Mouse (Mus musculus) liver, embryonic 14.5 days (tissue): ENCODE data around the gene Cpne5. TPM values are rescaled to one million over a fixed set of nuclear protein-coding genes. Genes with fewer than 3 reads are reported as not detected.

Experiments
- ATAC-seq: fragments of 200-750 bp; cut with Nextera tagmentation; 2 replicates; pipeline ENCODE4 v1.8.0; 2017; ENCODE audit warnings: moderate number of reproducible peaks, mild to moderate bottlenecking, moderate library complexity; ENCODE audit not compliant: insufficient read depth
- DNase-seq, 3 experiments: peaks; one replicate each; pipeline ENCODE4 v3.0.0-alpha.2; 2012 to 2013; ENCODE audit warnings: low read depth in 3 of 3, low spot score in 3 of 3
- H3K27ac ChIP-seq: fragments of 300-500 bp; sonication (generic); 2 replicates; pipeline ENCODE4 v1.5.1; 2014; ENCODE audit warnings: moderate library complexity, mild to moderate bottlenecking, control low read depth, inconsistent platforms
- H3K27me3 ChIP-seq: fragments of 300-500 bp; sonication (generic); 2 replicates; pipeline ENCODE4 v1.6.1; 2014; ENCODE audit warnings: mild to moderate bottlenecking, low read length, moderate library complexity; ENCODE audit not compliant: control insufficient read depth, insufficient read depth
- H3K36me3 ChIP-seq: fragments of 300-500 bp; sonication (generic); replicated peaks from 2 replicates; pipeline ENCODE4 v1.6.1; 2014; ENCODE audit warnings: low read depth; ENCODE audit not compliant: control insufficient read depth, insufficient read depth
- H3K4me1 ChIP-seq, 2 experiments: fragments of 200-500 bp in 1 of 2; fragments of 300-500 bp in 1 of 2; sonication (generic) in 1 of 2; replicated peaks; 2 replicates each; pipeline ENCODE4 v1.6.1; 2012 to 2014; ENCODE audit warnings: antibody characterized with exemption in 1 of 2, inconsistent platforms in 1 of 2, low read length in 1 of 2; ENCODE audit not compliant: control insufficient read depth in 2 of 2, insufficient read depth in 2 of 2
- H3K4me2 ChIP-seq: fragments of 300-500 bp; sonication (generic); 2 replicates; pipeline ENCODE4 v1.6.1; 2014; ENCODE audit warnings: low read depth, mild to moderate bottlenecking, control low read depth, moderate library complexity
- H3K4me3 ChIP-seq, 2 experiments: fragments of 200-500 bp in 1 of 2; fragments of 300-500 bp in 1 of 2; sonication (generic) in 1 of 2; 2 replicates each; pipeline ENCODE4 v1.5.1; 2012 to 2014; ENCODE audit warnings: low read depth in 2 of 2, low read length in 2 of 2, mild to moderate bottlenecking in 2 of 2, control low read depth in 1 of 2, inconsistent platforms in 1 of 2, moderate library complexity in 1 of 2; ENCODE audit not compliant: insufficient read depth in 1 of 2
- H3K9ac ChIP-seq: fragments of 300-500 bp; sonication (generic); replicated peaks from 2 replicates; pipeline ENCODE4 v1.6.1; 2014; ENCODE audit warnings: mild to moderate bottlenecking, control low read depth, moderate library complexity
- H3K9me3 ChIP-seq: fragments of 300-500 bp; sonication (generic); 2 replicates; pipeline ENCODE4 v1.6.1; 2016; ENCODE audit warnings: low read length, mixed read lengths; ENCODE audit not compliant: control insufficient read depth
- CTCF ChIP-seq: IDR thresholded peaks from 2 replicates; pipeline ENCODE4 v1.5.1; 2016; ENCODE audit warnings: antibody characterized with exemption, low read depth, control low read depth
- EP300 ChIP-seq: IDR thresholded peaks from 2 replicates; pipeline ENCODE4 v1.6.1; 2016; ENCODE audit warnings: antibody characterized with exemption, low read depth
- WGBS: fragments of 180-500 bp; shearing (Covaris S2); extraction: QIAGEN DNeasy Blood & Tissue Kit; methylation state at CpG from one replicate; pipeline ENCODE4 v1.1.7; 2014; ENCODE audit not compliant: insufficient replicate concordance; 5-methylcytosine and 5-hydroxymethylcytosine counted together
- polyA plus RNA-seq, 2 experiments: library from polyadenylated mRNA; depleted of rRNA in 1 of 2; stranded (reverse) in 1 of 2; unstranded in 1 of 2; fragments of >200 nt; fragmentation: Nextera tagmentation in 1 of 2; extraction: Ambion mirVana in 1 of 2; gene quantifications; 2 replicates each; pipeline versions ENCODE4 v1.2.1 to v1.2.3; 2012 to 2014

Gene Cpne5
- polyA plus RNA-seq, 2 experiments = 0.06 to 0.28 TPM

DNA sequence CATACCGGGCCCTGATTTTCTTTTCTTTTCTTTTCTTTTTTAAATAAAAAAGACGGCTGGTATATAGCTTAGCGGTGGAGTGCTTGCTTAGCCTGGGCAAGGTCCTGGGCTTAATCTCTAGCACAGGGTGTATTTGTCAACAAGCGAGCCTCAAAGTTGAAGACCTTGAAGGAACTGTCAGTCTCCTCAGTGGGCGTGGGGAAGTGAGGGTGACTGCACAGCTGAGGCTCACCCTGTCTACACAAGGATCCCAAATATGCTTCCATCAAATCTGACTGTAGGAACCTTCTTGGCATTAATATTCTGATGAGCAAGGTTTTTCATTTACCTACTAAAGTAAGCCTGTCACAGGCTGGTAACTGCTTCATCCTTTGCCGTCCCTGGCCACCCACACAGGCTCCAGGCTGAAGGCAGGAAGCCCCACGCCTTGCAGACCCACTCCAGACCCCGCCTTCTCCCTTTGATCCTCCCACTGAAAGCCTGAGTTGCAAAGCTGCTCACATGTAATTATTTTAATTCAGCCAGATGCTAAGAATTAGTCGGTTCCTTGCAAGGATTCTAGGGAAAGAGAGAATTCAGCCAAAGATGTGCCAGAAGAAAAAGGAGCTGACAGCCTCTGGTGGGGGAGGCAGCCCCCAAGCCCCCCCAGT lies 38.7 kb downstream of the Cpne5 start:
- 25% methylated on average over 9 of the region's 9 CpGs for WGBS
- no peak overlapping the region for H3K4me3 ChIP-seq
- TF ChIP-seq CTCF (no peak), EP300 (no peak)
- H3K9ac ChIP-seq = no peak overlapping the region
- H3K9me3 ChIP-seq = no peaks in the 10 kb centered on the region
- H3K27me3 ChIP-seq = no peaks in the 10 kb centered on the region
- no peak overlapping the region for H3K4me2 ChIP-seq
- no peak overlapping the region for H3K27ac ChIP-seq
- ATAC-seq = no peak
- no peaks in the 10 kb centered on the region for H3K4me1 ChIP-seq
- no peaks in the 10 kb centered on the region for H3K36me3 ChIP-seq
- DNase-seq = no peak

DNA sequence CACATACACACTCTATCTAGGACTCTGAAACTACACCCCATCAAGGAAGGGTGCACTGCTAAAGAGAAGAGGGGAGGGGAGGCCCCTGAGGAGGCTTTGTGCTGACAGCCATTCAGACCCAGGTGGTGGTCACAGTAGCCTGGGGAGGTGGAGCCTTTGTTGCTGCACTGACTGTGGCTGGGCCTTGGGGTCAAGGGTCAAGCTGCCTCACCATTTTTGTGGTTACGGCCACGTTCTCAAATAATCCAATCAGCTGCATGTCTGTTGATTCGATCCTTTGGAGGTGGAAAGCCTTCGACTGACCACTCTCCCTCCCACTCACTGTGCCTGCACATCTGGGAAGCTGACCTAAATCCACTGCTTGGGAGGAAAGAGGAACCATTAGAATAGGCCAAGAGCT lies 42.4 kb downstream of the Cpne5 start:
- ATAC-seq = no peak
- WGBS = 41% methylated on average over 4 of the region's 4 CpGs

DNA sequence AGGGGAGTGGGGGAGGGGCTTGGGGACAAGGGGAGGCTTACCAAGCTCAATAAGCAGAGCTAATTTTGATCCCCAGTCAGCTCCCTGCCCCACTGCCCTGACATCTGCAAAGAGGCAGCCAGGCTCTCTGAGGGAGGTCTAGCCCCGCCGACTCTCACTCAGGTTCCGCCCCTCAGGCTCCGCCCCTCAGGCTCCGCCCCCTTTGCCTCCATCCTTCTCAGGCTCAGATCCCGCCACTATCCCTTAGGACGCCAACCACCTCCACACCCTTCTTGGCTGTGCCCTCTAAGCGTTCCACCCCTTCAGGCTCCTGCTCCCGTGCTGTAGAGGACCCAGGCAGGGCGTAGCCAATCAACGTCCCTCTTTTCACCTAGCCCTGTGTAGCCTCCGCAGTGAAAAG lies 49.0 kb downstream of the Cpne5 start:
- Histone ChIP-seq H3K4me3 (no peak overlapping the region), H3K9me3 (no peaks in the 10 kb centered on the region), H3K36me3 (no peaks in the 10 kb centered on the region), H3K27me3 (peaks cover 5% of the 10 kb centered on the region), H3K9ac (no peak overlapping the region), H3K4me2 (no peak overlapping the region), H3K4me1 (peaks cover 0 to 7% of the 10 kb centered on the region in 2 experiments; a peak in 2 of 4 replicates), H3K27ac (no peak overlapping the region)
- DNase-seq (no peak), ATAC-seq (no peak)
- TF ChIP-seq EP300 (no peak), CTCF (no peak)
- WGBS = 6% methylated on average over 12 of the region's 12 CpGs

More for the DNA sequence above, 42.4 kb downstream of the Cpne5 start:
- Histone ChIP-seq H3K27ac (no peak overlapping the region), H3K4me3 (no peak overlapping the region), H3K4me2 (no peak overlapping the region), H3K27me3 (no peaks in the 10 kb centered on the region), H3K9ac (no peak overlapping the region), H3K36me3 (no peaks in the 10 kb centered on the region), H3K4me1 (peaks cover 0 to 7% of the 10 kb centered on the region in 2 experiments; a peak in 2 of 4 replicates), H3K9me3 (no peaks in the 10 kb centered on the region)
- no peak for TF ChIP-seq CTCF
- no peak for TF ChIP-seq EP300
- no peak for DNase-seq

DNA sequence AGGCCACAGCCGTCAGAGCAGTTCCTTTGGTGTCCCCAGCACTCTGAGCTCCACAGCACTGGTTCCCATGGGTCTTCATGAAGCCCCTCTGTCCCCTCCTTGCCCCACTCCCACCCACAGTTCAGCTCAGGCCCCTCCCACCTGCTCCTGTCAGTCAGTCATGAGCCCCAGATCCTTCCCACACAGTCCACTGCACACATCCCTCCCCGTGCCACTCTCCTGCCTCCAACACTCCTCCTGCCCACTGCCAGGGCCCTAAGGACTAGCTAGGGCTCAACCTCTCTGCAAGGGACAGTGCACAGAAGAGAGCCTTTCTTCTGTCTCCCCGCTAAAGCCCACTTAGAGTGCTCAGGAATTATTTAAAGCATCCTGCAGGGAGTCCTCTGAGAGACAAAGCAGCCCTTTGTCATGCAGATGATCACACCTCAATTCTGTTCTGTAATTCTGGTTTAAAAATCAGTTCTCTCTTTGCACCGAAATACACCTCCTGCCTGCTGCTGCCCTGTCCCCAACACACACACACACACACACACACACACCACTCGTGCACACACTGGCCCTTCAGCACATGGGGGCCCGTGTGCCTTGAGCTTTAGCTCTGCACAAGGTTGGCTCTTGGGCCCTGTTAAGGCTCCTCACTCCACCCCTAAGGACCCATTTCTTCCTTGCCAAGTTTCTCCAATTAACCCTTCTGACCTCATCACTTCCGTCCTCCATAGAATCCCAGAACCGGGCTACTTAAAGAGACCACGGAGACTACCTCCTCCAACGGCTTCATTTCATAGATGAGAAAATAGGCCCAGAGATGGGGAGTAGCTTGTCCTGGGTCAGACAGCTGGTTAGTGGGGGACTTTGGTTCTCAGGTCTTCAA lies 50.7 kb downstream of the Cpne5 start:
- ATAC-seq (no peak), DNase-seq (no peak)
- no peak overlapping the region for H3K27ac ChIP-seq

DNA sequence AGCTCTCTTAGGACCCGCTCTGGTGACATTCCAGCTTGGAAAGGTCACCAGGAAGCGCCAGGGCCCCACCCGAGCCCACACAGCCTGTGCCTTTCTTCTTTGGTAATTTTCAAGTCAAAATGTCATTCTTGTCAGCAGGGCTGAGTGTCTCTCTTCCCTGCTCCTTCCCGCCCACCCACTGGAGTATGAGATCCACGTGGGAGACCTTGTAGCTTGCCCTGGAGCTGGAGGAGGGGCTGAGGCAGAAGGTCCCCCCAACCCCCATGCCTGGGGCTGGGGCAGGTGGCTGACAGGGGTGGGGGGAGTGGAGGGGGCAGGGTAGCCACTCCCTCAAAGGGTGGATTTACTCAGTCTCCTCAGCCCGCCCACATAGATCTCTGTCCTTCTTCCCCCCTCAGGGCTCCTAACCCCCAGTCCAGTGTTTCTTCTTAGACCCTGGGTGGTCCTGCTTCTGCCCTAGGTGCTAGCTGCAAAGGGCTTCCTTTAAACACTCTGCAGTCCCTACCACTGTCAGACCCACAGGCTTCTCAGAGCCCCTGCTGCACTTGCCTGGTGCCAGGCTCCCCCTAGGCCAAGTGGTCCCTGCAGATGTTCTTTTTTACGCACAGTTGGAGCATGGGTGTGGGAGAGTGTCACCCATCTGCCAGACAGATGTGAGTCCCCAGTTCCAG lies 52.5 kb downstream of the Cpne5 start:
- Histone ChIP-seq H3K4me2 (no peak overlapping the region), H3K36me3 (no peaks in the 10 kb centered on the region), H3K9me3 (no peaks in the 10 kb centered on the region), H3K4me1 (no peaks in the 10 kb centered on the region), H3K27ac (no peak overlapping the region), H3K9ac (no peak overlapping the region), H3K4me3 (no peak overlapping the region), H3K27me3 (peaks cover 5% of the 10 kb centered on the region)
- TF ChIP-seq EP300 = no peak
- TF ChIP-seq CTCF = no peak
- DNase-seq (no peak), ATAC-seq (no peak)
- WGBS = 57% methylated on average over 7 of the region's 7 CpGs

More for the DNA sequence above, 50.7 kb downstream of the Cpne5 start:
- Histone ChIP-seq H3K9me3 (no peaks in the 10 kb centered on the region), H3K4me2 (no peak overlapping the region), H3K4me1 (no peaks in the 10 kb centered on the region), H3K27me3 (peaks cover 5% of the 10 kb centered on the region), H3K9ac (no peak overlapping the region), H3K4me3 (no peak overlapping the region), H3K36me3 (no peaks in the 10 kb centered on the region)
- WGBS = 55% methylated on average over 10 of the region's 10 CpGs
- no peak for TF ChIP-seq CTCF
- TF ChIP-seq EP300 = no peak
